Mouse (Mus musculus): Measurements from ENCODE around the gene Gnat3. TPM values are rescaled to one million over a fixed set of nuclear protein-coding genes. Genes with fewer than 3 reads are reported as not detected.

Gene Gnat3
- total and polyA plus RNA-seq, 3 experiments, result not detected

- H3K9me3 ChIP-seq (replicated peaks; ENCODE audit: insufficient read depth, low read length), result no peaks in the 10 kb centered on the region
- no peaks in the 10 kb centered on the region for H3K79me2 ChIP-seq (ENCODE audit: control insufficient read depth, insufficient read depth, low read length, poor library complexity)
- no peak overlapping the region for H3K27ac ChIP-seq (ENCODE audit: control insufficient read depth, low read depth, low read length)
- H3K4me3 ChIP-seq (ENCODE audit: control insufficient read depth in 1 of 2, insufficient read depth in 1 of 2, low read depth in 2 of 2, low read length in 2 of 2), result no peak overlapping the region
- no peaks in the 10 kb centered on the region for H3K27me3 ChIP-seq (ENCODE audit: control insufficient read depth in 1 of 2, insufficient read depth in 2 of 2, low read length in 2 of 2)
- TF ChIP-seq TCF12 (IDR thresholded peaks at IDR 0.05; ENCODE audit: low read depth, low read length) (peak; percentile 66; the same call in 1 of the 2 replicates), MAZ (IDR thresholded peaks at IDR 0.05; ENCODE audit: low read depth, low read length) (no peak), EP300 (IDR thresholded peaks at IDR 0.05; ENCODE audit: low read depth in 1 of 2, low read length in 2 of 2) (peak in 1 of 2 experiments; percentile 42; a peak in 1 of 4 replicates)
- no peaks in the 10 kb centered on the region for H3K36me3 ChIP-seq (ENCODE audit: control insufficient read depth in 1 of 2, insufficient read depth in 2 of 2, low read length in 2 of 2)
- no peak for DNase-seq (ENCODE audit: low read depth, low spot score)
- no peak overlapping the region for H3K9ac ChIP-seq (ENCODE audit: control insufficient read depth, low read depth, low read length, poor library complexity, severe bottlenecking)
- H3K4me1 ChIP-seq (ENCODE audit: control insufficient read depth in 1 of 2, insufficient read depth in 2 of 2, low read length in 2 of 2), result no peaks in the 10 kb centered on the region
Observed at GRCm38 (mm10) chr5:17970391-17970730, 8.0 kb downstream of the Gnat3 start.

GRCm38 (mm10) chr5:17980501-17981121, 18.3 kb downstream of the Gnat3 start:
- no peak overlapping the region for H3K4me3 ChIP-seq (ENCODE audit: control insufficient read depth in 1 of 2, insufficient read depth in 1 of 2, low read depth in 2 of 2, low read length in 2 of 2)
- TF ChIP-seq MEF2A (IDR thresholded peaks at IDR 0.05; ENCODE audit: extremely low read depth, insufficient replicate concordance, low read depth, low read length, poor library complexity, severe bottlenecking) (no peak), POLR2AphosphoS2 (IDR thresholded peaks at IDR 0.05; ENCODE audit: low read length) (no peak), USF1 (IDR thresholded peaks at IDR 0.05; ENCODE audit: low read depth, low read length) (no peak), POLR2A (IDR thresholded peaks at IDR 0.05; ENCODE audit: control insufficient read depth in 1 of 2, insufficient read depth in 1 of 2, low read depth in 1 of 2, low read length in 2 of 2, poor library complexity in 1 of 2) (no peak)
- no peaks in the 10 kb centered on the region for H3K4me1 ChIP-seq (ENCODE audit: control insufficient read depth in 1 of 2, insufficient read depth in 2 of 2, low read length in 2 of 2)
- no peaks in the 10 kb centered on the region for H3K27me3 ChIP-seq (ENCODE audit: control insufficient read depth in 1 of 2, insufficient read depth in 2 of 2, low read length in 2 of 2)
- no peaks in the 10 kb centered on the region for H3K9me3 ChIP-seq (replicated peaks; ENCODE audit: insufficient read depth, low read length)
- no peak overlapping the region for H3K9ac ChIP-seq (ENCODE audit: control insufficient read depth, low read depth, low read length, poor library complexity, severe bottlenecking)
- no peaks in the 10 kb centered on the region for H3K36me3 ChIP-seq (ENCODE audit: control insufficient read depth in 1 of 2, insufficient read depth in 2 of 2, low read length in 2 of 2)
- no peak overlapping the region for H3K27ac ChIP-seq (ENCODE audit: control insufficient read depth, low read depth, low read length)
- H3K79me2 ChIP-seq (ENCODE audit: control insufficient read depth, insufficient read depth, low read length, poor library complexity), result no peaks in the 10 kb centered on the region
- DNase-seq (ENCODE audit: low read depth, low spot score), result no peak

- Histone ChIP-seq H3K79me2 (ENCODE audit: control insufficient read depth, insufficient read depth, low read length, poor library complexity) (no peaks in the 10 kb centered on the region), H3K27ac (ENCODE audit: control insufficient read depth, low read depth, low read length) (no peak overlapping the region), H3K4me3 (ENCODE audit: control insufficient read depth in 1 of 2, insufficient read depth in 1 of 2, low read depth in 2 of 2, low read length in 2 of 2) (no peak overlapping the region), H3K9ac (ENCODE audit: control insufficient read depth, low read depth, low read length, poor library complexity, severe bottlenecking) (no peak overlapping the region), H3K27me3 (ENCODE audit: control insufficient read depth in 1 of 2, insufficient read depth in 2 of 2, low read length in 2 of 2) (no peaks in the 10 kb centered on the region), H3K9me3 (replicated peaks; ENCODE audit: insufficient read depth, low read length) (no peaks in the 10 kb centered on the region), H3K36me3 (ENCODE audit: control insufficient read depth in 1 of 2, insufficient read depth in 2 of 2, low read length in 2 of 2) (no peaks in the 10 kb centered on the region), H3K4me1 (ENCODE audit: control insufficient read depth in 1 of 2, insufficient read depth in 2 of 2, low read length in 2 of 2) (no peaks in the 10 kb centered on the region)
- no peak for TF ChIP-seq CHD2 (IDR thresholded peaks at IDR 0.05; ENCODE audit: low read length)
- TF ChIP-seq TCF12 (IDR thresholded peaks at IDR 0.05; ENCODE audit: low read depth, low read length), result no peak
- no peak for TF ChIP-seq CHD1 (IDR thresholded peaks at IDR 0.05; ENCODE audit: low read depth, low read length)
- TF ChIP-seq CTCF (IDR thresholded peaks at IDR 0.05 in 2 of 3, conservative IDR thresholded peaks at IDR 0.05 in 1 of 3; ENCODE audit: control insufficient read depth in 1 of 3, insufficient read depth in 1 of 3, low read depth in 2 of 3, low read length in 3 of 3, poor library complexity in 1 of 3, severe bottlenecking in 1 of 3), result no peak
- no peak for TF ChIP-seq MAFK (IDR thresholded peaks at IDR 0.05; ENCODE audit: borderline replicate concordance, low read depth, low read length)
- TF ChIP-seq MYB (IDR thresholded peaks at IDR 0.05; ENCODE audit: low read depth, low read length), result no peak
- no peak for TF ChIP-seq EP300 (IDR thresholded peaks at IDR 0.05; ENCODE audit: low read depth in 1 of 2, low read length in 2 of 2)
- no peak for TF ChIP-seq ZNF384 (IDR thresholded peaks at IDR 0.05; ENCODE audit: low read depth, low read length)
- TF ChIP-seq USF2 (IDR thresholded peaks at IDR 0.05; ENCODE audit: borderline replicate concordance in 1 of 2, insufficient read depth in 1 of 2, low read depth in 1 of 2, low read length in 2 of 2), result no peak
- no peak for TF ChIP-seq ZMIZ1 (IDR thresholded peaks at IDR 0.05; ENCODE audit: low read depth, low read length)
- no peak for TF ChIP-seq SMC3 (IDR thresholded peaks at IDR 0.05; ENCODE audit: low read depth, low read length)
- TF ChIP-seq UBTF (IDR thresholded peaks at IDR 0.05; ENCODE audit: borderline replicate concordance, insufficient read depth, low read depth, low read length), result no peak
- TF ChIP-seq TBP (IDR thresholded peaks at IDR 0.05; ENCODE audit: low read depth, low read length), result no peak
- TF ChIP-seq MAZ (IDR thresholded peaks at IDR 0.05; ENCODE audit: low read depth, low read length), result no peak
- TF ChIP-seq MXI1 (IDR thresholded peaks at IDR 0.05; ENCODE audit: low read depth, low read length), result no peak
- no peak for TF ChIP-seq POLR2AphosphoS2 (IDR thresholded peaks at IDR 0.05; ENCODE audit: low read length)
- TF ChIP-seq TAL1 (IDR thresholded peaks at IDR 0.05; ENCODE audit: low read length), result no peak
- TF ChIP-seq E2F4 (IDR thresholded peaks at IDR 0.05; ENCODE audit: borderline replicate concordance, low read depth, low read length), result no peak
- TF ChIP-seq POLR2AphosphoS5 (IDR thresholded peaks at IDR 0.05; ENCODE audit: borderline replicate concordance, low read depth, low read length), result no peak
- no peak for TF ChIP-seq NRF1 (IDR thresholded peaks at IDR 0.05; ENCODE audit: insufficient read depth, low read depth, low read length, poor library complexity, severe bottlenecking)
- DNase-seq (ENCODE audit: low read depth, low spot score), result no peak
Observed at GRCm38 (mm10) chr5:17982770-17983169, 20.4 kb downstream of the Gnat3 start.
